Mouse (Mus musculus): ENCODE data around the gene Ptgir. TPM values are rescaled to one million over a fixed set of nuclear protein-coding genes. Genes with fewer than 3 reads are reported as not detected.

Ptgir gene
- polyA plus RNA-seq, 1 experiment from 2014 or later = 5.1 TPM

GRCm38 (mm10) chr7:16907842-16908241 lies 1.6 kb downstream of the Ptgir start:
- Histone ChIP-seq H3K36me3 (no peaks in the 10 kb centered on the region), H3K27me3 (no peaks in the 10 kb centered on the region), H3K4me2 (peak overlapping the region; percentile 10; the same call in 1 of the 2 replicates), H3K4me1 (peaks cover 47% of the 10 kb centered on the region), H3K27ac (no peak overlapping the region), H3K9me3 (no peaks in the 10 kb centered on the region), H3K9ac (no peak overlapping the region), H3K4me3 (0 out of 2 replicates have a peak overlapping the region, but pooled peaks have one; percentile 8)
- no peak for ATAC-seq (ENCODE audit: insufficient number of reproducible peaks, low FRiP score, low TSS enrichment, low read depth)
- 76% methylated on average over 7 of the region's 7 CpGs for WGBS

- ATAC-seq (ENCODE audit: insufficient number of reproducible peaks, low FRiP score, low TSS enrichment, low read depth) = no peak
- Histone ChIP-seq H3K4me1 (peaks cover 47% of the 10 kb centered on the region), H3K9ac (no peak overlapping the region), H3K4me3 (0 out of 2 replicates have a peak overlapping the region, but pooled peaks have one; percentile 8), H3K9me3 (no peaks in the 10 kb centered on the region), H3K36me3 (no peaks in the 10 kb centered on the region), H3K27ac (no peak overlapping the region), H3K27me3 (no peaks in the 10 kb centered on the region), H3K4me2 (peak overlapping the region; percentile 3; the same call in 1 of the 2 replicates)
- WGBS = 41% methylated on average over 11 of the region's 11 CpGs
Observed at GRCm38 (mm10) chr7:16908367-16908766, 2.1 kb downstream of the Ptgir start.

GRCm38 (mm10) chr7:16908859-16909258 lies 2.6 kb downstream of the Ptgir start:
- Histone ChIP-seq H3K27ac (no peak overlapping the region), H3K4me1 (peaks cover 52% of the 10 kb centered on the region), H3K36me3 (peaks cover under 1% of the 10 kb centered on the region; the same call in 1 of the 2 replicates), H3K4me2 (no peak overlapping the region), H3K9me3 (no peaks in the 10 kb centered on the region), H3K4me3 (no peak overlapping the region), H3K9ac (no peak overlapping the region), H3K27me3 (no peaks in the 10 kb centered on the region)
- ATAC-seq (ENCODE audit: insufficient number of reproducible peaks, low FRiP score, low TSS enrichment, low read depth) = no peak
- 69% methylated on average over 11 of the region's 11 CpGs for WGBS

- Histone ChIP-seq H3K4me2 (no peak overlapping the region), H3K36me3 (peaks cover 11% of the 10 kb centered on the region), H3K9me3 (no peaks in the 10 kb centered on the region), H3K27ac (no peak overlapping the region), H3K4me3 (no peak overlapping the region), H3K27me3 (no peaks in the 10 kb centered on the region), H3K4me1 (peaks cover 61% of the 10 kb centered on the region), H3K9ac (no peak overlapping the region)
- no peak for ATAC-seq (ENCODE audit: insufficient number of reproducible peaks, low FRiP score, low TSS enrichment, low read depth)
- WGBS = 35% methylated on average over 10 of the region's 10 CpGs
Observed at GRCm38 (mm10) chr7:16909909-16910308, 3.6 kb downstream of the Ptgir start.

- no peaks in the 10 kb centered on the region for H3K9me3 ChIP-seq
- no peak for ATAC-seq (ENCODE audit: insufficient number of reproducible peaks, low FRiP score, low TSS enrichment, low read depth)
Observed at GRCm38 (mm10) chr7:16911904-16912303, 5.6 kb downstream of the Ptgir start.

GRCm38 (mm10) chr7:16912360-16912759 lies 6.1 kb downstream of the Ptgir start:
- 55% methylated on average over 6 of the region's 6 CpGs for WGBS
- Histone ChIP-seq H3K4me3 (no peak overlapping the region), H3K9me3 (no peaks in the 10 kb centered on the region), H3K36me3 (peaks cover 36% of the 10 kb centered on the region), H3K9ac (no peak overlapping the region), H3K4me2 (no peak overlapping the region), H3K27me3 (no peaks in the 10 kb centered on the region), H3K4me1 (peaks cover 41% of the 10 kb centered on the region), H3K27ac (peak overlapping the region; percentile 44; the same call in 1 of the 2 replicates)
- ATAC-seq (ENCODE audit: insufficient number of reproducible peaks, low FRiP score, low TSS enrichment, low read depth) = no peak

More at GRCm38 (mm10) chr7:16911904-16912303, 5.6 kb downstream of the Ptgir start:
- Histone ChIP-seq H3K36me3 (peaks cover 31% of the 10 kb centered on the region), H3K4me2 (no peak overlapping the region), H3K27me3 (no peaks in the 10 kb centered on the region), H3K4me1 (peaks cover 44% of the 10 kb centered on the region), H3K4me3 (no peak overlapping the region), H3K9ac (no peak overlapping the region), H3K27ac (no peak overlapping the region)
- WGBS = 91% methylated on average over 3 of the region's 3 CpGs

GRCm38 (mm10) chr7:16913806-16914452 lies 7.6 kb downstream of the Ptgir start:
- Histone ChIP-seq H3K9ac (no peak overlapping the region), H3K4me1 (peaks cover 38% of the 10 kb centered on the region), H3K36me3 (peaks cover 51% of the 10 kb centered on the region), H3K4me2 (no peak overlapping the region), H3K4me3 (no peak overlapping the region), H3K27ac (peak overlapping the region; percentile 44; the same call in 1 of the 2 replicates), H3K27me3 (no peaks in the 10 kb centered on the region), H3K9me3 (no peaks in the 10 kb centered on the region)
- peak; percentile 40; the same call in 1 of the 2 replicates for ATAC-seq (ENCODE audit: insufficient number of reproducible peaks, low FRiP score, low TSS enrichment, low read depth)
- WGBS = 29% methylated on average over 10 of the region's 10 CpGs

GRCm38 (mm10) chr7:16914453-16915343 lies 8.4 kb downstream of the Ptgir start:
- no peak overlapping the region for H3K9ac ChIP-seq
- no peak for ATAC-seq (ENCODE audit: insufficient number of reproducible peaks, low FRiP score, low TSS enrichment, low read depth)
- peaks cover 38% of the 10 kb centered on the region for H3K4me1 ChIP-seq
- 0 out of 2 replicates have a peak overlapping the region, but pooled peaks have one; percentile 33 for H3K27ac ChIP-seq
- WGBS = 82% methylated on average over 18 of the region's 18 CpGs
- no peak overlapping the region for H3K4me2 ChIP-seq
- no peaks in the 10 kb centered on the region for H3K9me3 ChIP-seq
- no peaks in the 10 kb centered on the region for H3K27me3 ChIP-seq
- H3K36me3 ChIP-seq = peaks cover 58% of the 10 kb centered on the region
- no peak overlapping the region for H3K4me3 ChIP-seq

- Histone ChIP-seq H3K4me3 (no peak overlapping the region), H3K27ac (no peak overlapping the region), H3K36me3 (peaks cover 60% of the 10 kb centered on the region), H3K27me3 (no peaks in the 10 kb centered on the region), H3K9me3 (no peaks in the 10 kb centered on the region), H3K4me2 (no peak overlapping the region), H3K4me1 (peaks cover 45% of the 10 kb centered on the region), H3K9ac (no peak overlapping the region)
- WGBS = 88% methylated on average over 32 of the region's 32 CpGs
- ATAC-seq (ENCODE audit: insufficient number of reproducible peaks, low FRiP score, low TSS enrichment, low read depth) = no peak
Observed at GRCm38 (mm10) chr7:16915461-16916340, 9.4 kb downstream of the Ptgir start.

GRCm38 (mm10) chr7:16916342-16917265 lies 10.3 kb downstream of the Ptgir start:
- ATAC-seq (ENCODE audit: insufficient number of reproducible peaks, low FRiP score, low TSS enrichment, low read depth) = no peak

More at GRCm38 (mm10) chr7:16916342-16917265, 10.3 kb downstream of the Ptgir start:
- H3K4me1 ChIP-seq = peaks cover 54% of the 10 kb centered on the region
- H3K27me3 ChIP-seq = no peaks in the 10 kb centered on the region
- no peak overlapping the region for H3K4me2 ChIP-seq
- H3K9me3 ChIP-seq = no peaks in the 10 kb centered on the region
- peaks cover 60% of the 10 kb centered on the region for H3K36me3 ChIP-seq
- H3K9ac ChIP-seq = no peak overlapping the region
- 82% methylated on average over 30 of the region's 30 CpGs for WGBS
- H3K27ac ChIP-seq = no peak overlapping the region
- H3K4me3 ChIP-seq = no peak overlapping the region
